Mouse (Mus musculus) megakaryocyte progenitor cell, adult 5-6 weeks (primary cell): ENCODE results near the gene Slc2a1. TPM values are rescaled to one million over a fixed set of nuclear protein-coding genes. Genes with fewer than 3 reads are reported as not detected.
A peak's percentile ranks its signal among the peaks of the same experiment; 100 is the strongest.

Experiments used
- ATAC-seq: replicated peaks from 2 replicates; pipeline ENCODE4 v1.8.0; 2016; ENCODE audit warnings: mild to moderate bottlenecking, moderate TSS enrichment, inconsistent platforms; ENCODE audit not compliant: poor library complexity
- total RNA-seq, 2 experiments: library from RNA; stranded (forward) in 1 of 2; stranded (reverse) in 1 of 2; fragments of 157-497, 149-512 nt in 1 of 2; fragments of 200-1000 nt in 1 of 2; gene quantifications; 2 replicates each; pipeline versions ENCODE4 v1.2.3 to v1.2.4; 2015 to 2017

The Slc2a1 gene
- total RNA-seq, 2 experiments from 2014 or later, result 7.4 to 7.7 TPM

GRCm38 (mm10) chr4:119172919-119173650, 64.6 kb downstream of the Slc2a1 start:
- ATAC-seq, result no peak

GRCm38 (mm10) chr4:119173851-119174453, 65.4 kb downstream of the Slc2a1 start, which contains the start of gene Zfp691:
Zfp691 (minus strand) TSS chr4:119174195.
- peak; percentile 98 for ATAC-seq

GRCm38 (mm10) chr4:119177702-119178101, 69.2 kb downstream of the Slc2a1 start:
- ATAC-seq, result no peak

- no peak for ATAC-seq
These were observed 69.8 kb downstream of the Slc2a1 start for GRCm38 (mm10) chr4:119178331-119178730.

GRCm38 (mm10) chr4:119180133-119180707, 71.7 kb downstream of the Slc2a1 start:
- ATAC-seq, result no peak

- peak; percentile 57 for ATAC-seq
These were observed 72.9 kb downstream of the Slc2a1 start for GRCm38 (mm10) chr4:119181456-119181855.

- no peak for ATAC-seq
These were observed 75.0 kb downstream of the Slc2a1 start for GRCm38 (mm10) chr4:119183525-119183924.

GRCm38 (mm10) chr4:119185771-119186170, 77.3 kb downstream of the Slc2a1 start:
- ATAC-seq, result no peak

Other genes starting within 250 kb of the Slc2a1 start
- gene Olfr1331, start 244.1 kb upstream of the Slc2a1 start, total RNA-seq (2015), result not detected in 2 replicates
- gene Olfr1331, start 244.1 kb upstream of the Slc2a1 start, total RNA-seq (2017), result not detected in 2 replicates
- not detected in 2 replicates for gene Olfr1330, start 220.1 kb upstream of the Slc2a1 start, total RNA-seq (2015)
- not detected in 2 replicates for gene Olfr1330, start 220.1 kb upstream of the Slc2a1 start, total RNA-seq (2017)
- gene Olfr1329, start 191.2 kb upstream of the Slc2a1 start, total RNA-seq (2015), result not detected in 2 replicates
- not detected in 2 replicates for gene Olfr1329, start 191.2 kb upstream of the Slc2a1 start, total RNA-seq (2017)
- gene Olfr1328, start 170.1 kb upstream of the Slc2a1 start, total RNA-seq (2015), result 0.02 TPM in 1 of 2 replicates, not detected in the other
- not detected in 2 replicates for gene Olfr1328, start 170.1 kb upstream of the Slc2a1 start, total RNA-seq (2017)
- not detected in 2 replicates for gene Lao1, start 147.1 kb upstream of the Slc2a1 start, total RNA-seq (2015)
- gene Lao1, start 147.1 kb upstream of the Slc2a1 start, total RNA-seq (2017), result not detected in 2 replicates
- gene Zfp691, start 65.5 kb downstream of the Slc2a1 start, total RNA-seq (2015), result 3.2 and 3.5 TPM in 2 replicates
- 2.5 and 5.2 TPM in 2 replicates for gene Zfp691, start 65.5 kb downstream of the Slc2a1 start, total RNA-seq (2017)
- gene Ermap, start 81.3 kb downstream of the Slc2a1 start, total RNA-seq (2015), result 25.4 and 48.3 TPM in 2 replicates
- gene Ermap, start 81.3 kb downstream of the Slc2a1 start, total RNA-seq (2017), result 13.3 and 34.2 TPM in 2 replicates
- gene Svbp, start 86.6 kb downstream of the Slc2a1 start, total RNA-seq (2015), result 37.3 and 44.8 TPM in 2 replicates
- 17.3 and 43.0 TPM in 2 replicates for gene Svbp, start 86.6 kb downstream of the Slc2a1 start, total RNA-seq (2017)
- not detected in 2 replicates for gene Tmem269, start 109.5 kb downstream of the Slc2a1 start, total RNA-seq (2015)
- gene Tmem269, start 109.5 kb downstream of the Slc2a1 start, total RNA-seq (2017), result not detected in 2 replicates
- 3.4 and 4.6 TPM in 2 replicates for gene AU022252, start 124.0 kb downstream of the Slc2a1 start, total RNA-seq (2015)
- 8.0 and 12.4 TPM in 2 replicates for gene AU022252, start 124.0 kb downstream of the Slc2a1 start, total RNA-seq (2017)
- gene P3h1, start 124.2 kb downstream of the Slc2a1 start, total RNA-seq (2015), result 7.2 and 7.7 TPM in 2 replicates
- 9.6 and 10.6 TPM in 2 replicates for gene P3h1, start 124.2 kb downstream of the Slc2a1 start, total RNA-seq (2017)
- not detected in 2 replicates for gene Cldn19, start 146.7 kb downstream of the Slc2a1 start, total RNA-seq (2015)
- gene Cldn19, start 146.7 kb downstream of the Slc2a1 start, total RNA-seq (2017), result not detected in 2 replicates
- gene Ybx1, start 185.9 kb downstream of the Slc2a1 start, total RNA-seq (2015), result 1,533 and 1,599 TPM in 2 replicates
- 1,470 and 1,694 TPM in 2 replicates for gene Ybx1, start 185.9 kb downstream of the Slc2a1 start, total RNA-seq (2017)
- 137 and 138 TPM in 2 replicates for gene Ppih, start 211.8 kb downstream of the Slc2a1 start, total RNA-seq (2015)
- gene Ppih, start 211.8 kb downstream of the Slc2a1 start, total RNA-seq (2017), result 161 and 163 TPM in 2 replicates